18 mouse cellular contexts compared by ENCODE assay signal in genomic region chr17:15815312-15816018, GRCm38 (mm10). TPM values are rescaled to one million over a fixed set of nuclear protein-coding genes. Genes with fewer than 3 reads are reported as not detected.
DNase-seq lines count a peak whose midpoint lies in the region; ATAC-seq lines count a peak whose summit lies in the region.
"Had no signal": no experiment of that assay in that cellular context is flagged by ENCODE, and none has a peak within 500 bp of the region (broad histone marks: within the 10 kb centered on the region; RNA-seq: fewer than 3 reads in every experiment).

No protein-coding gene starts in this region.

- H3K27me3 ChIP-seq in hindbrain, embryonic 14.5 days (ENCODE audit: control insufficient read depth, insufficient read depth, low read length), result no peaks in the 10 kb centered on the region
- H3K27me3 ChIP-seq in hindbrain, embryonic 12.5 days, result no peaks in the 10 kb centered on the region
- H3K27me3 ChIP-seq: forebrain, embryonic 15.5 days; heart, embryonic 13.5 days had no signal

- H3K36me3 ChIP-seq in hindbrain, embryonic 14.5 days (replicated peaks; ENCODE audit: control insufficient read depth, insufficient read depth), result peaks cover 48% of the 10 kb centered on the region
- peaks cover 39% of the 10 kb centered on the region for H3K36me3 ChIP-seq in hindbrain, embryonic 12.5 days

- H3K27ac ChIP-seq in hindbrain, embryonic 14.5 days, result no peak overlapping the region
- H3K27ac ChIP-seq in hindbrain, embryonic 12.5 days, result no peak overlapping the region
- H3K27ac ChIP-seq: forebrain, embryonic 15.5 days had no signal

- H3K4me1 ChIP-seq in hindbrain, embryonic 14.5 days (replicated peaks; ENCODE audit: control insufficient read depth, insufficient read depth, low read length), result peaks cover 50% of the 10 kb centered on the region
- H3K4me1 ChIP-seq in hindbrain, embryonic 12.5 days, result peaks cover 71% of the 10 kb centered on the region

- DNase-seq in cerebellum, adult 9-10 months, result peak; percentile 6
- no peak for DNase-seq in cerebellum, postnatal 10 days
- DNase-seq in hindbrain, embryonic 14.5 days (ENCODE audit: low spot score), result no peak
- DNase-seq in A20 (ENCODE audit: low read depth, low spot score), result peak; percentile 19
- DNase-seq in induced T-regulatory cell, adult 2 months (ENCODE audit: low read depth), result peak; percentile 26
- DNase-seq in spleen, postnatal 36 days (ENCODE audit: low spot score in 2 of 2), result no peak
- no peak for DNase-seq in yolk sac, embryonic 10.5 days (ENCODE audit: low spot score)
- DNase-seq: adrenal gland, postnatal 10 days; cerebellum, adult 11 months; cerebellum, adult 8-10 months; cerebellum, postnatal 36 days; gastrocnemius, postnatal 14 days; heart, postnatal 4 days had no signal

- WGBS in hindbrain, embryonic 14.5 days, result 89% methylated on average over 10 of the region's 10 CpGs
- WGBS in hindbrain, embryonic 12.5 days, result 90% methylated on average over 10 of the region's 10 CpGs

- no peak overlapping the region for H3K9ac ChIP-seq in hindbrain, embryonic 14.5 days
- no peak overlapping the region for H3K9ac ChIP-seq in hindbrain, embryonic 12.5 days
- H3K9ac ChIP-seq: forebrain, embryonic 15.5 days; heart, embryonic 13.5 days had no signal

- no peak for ATAC-seq in hindbrain, embryonic 14.5 days (ENCODE audit: low FRiP score)
- ATAC-seq in hindbrain, embryonic 12.5 days (ENCODE audit: low FRiP score), result no peak
- ATAC-seq: forebrain, embryonic 15.5 days; hindbrain, embryonic 16.5 days had no signal

- no peaks in the 10 kb centered on the region for H3K9me3 ChIP-seq in hindbrain, embryonic 14.5 days (ENCODE audit: control insufficient read depth, low read length)
- no peaks in the 10 kb centered on the region for H3K9me3 ChIP-seq in hindbrain, embryonic 12.5 days (replicated peaks)
- H3K9me3 ChIP-seq: forebrain, embryonic 15.5 days; heart, embryonic 13.5 days had no signal

- H3K4me3 ChIP-seq in hindbrain, embryonic 14.5 days (replicated peaks; ENCODE audit: low read length), result no peak overlapping the region
- H3K4me3 ChIP-seq in hindbrain, embryonic 12.5 days, result no peak overlapping the region
- H3K4me3 ChIP-seq: erythroblast, embryonic 14.5 days; forebrain, embryonic 15.5 days; heart, embryonic 13.5 days had no signal

- H3K4me2 ChIP-seq in hindbrain, embryonic 14.5 days (replicated peaks), result 0 out of 2 replicates have a peak overlapping the region, but pooled peaks have one; percentile 2
- H3K4me2 ChIP-seq in hindbrain, embryonic 12.5 days (replicated peaks), result no peak overlapping the region
- H3K4me2 ChIP-seq: forebrain, embryonic 15.5 days; heart, embryonic 13.5 days had no signal

RNA-seq across cellular contexts. Expression of gene Rgmb, which starts 15.4 kb away (rescaled TPM):
- polyA plus RNA-seq in hindbrain, embryonic 14.5 days (2014; fragmentation: Nextera tagmentation; extraction: Ambion mirVana), result 95.0 and 100.0 TPM in 2 replicates
- 140 and 156 TPM in 2 replicates for polyA plus RNA-seq in hindbrain, embryonic 12.5 days (2016; fragmentation: Nextera tagmentation; extraction: Ambion mirVana)
- polyA plus RNA-seq: erythroblast, embryonic 14.5 days had no signal

Comparison
In these comparisons a context has a peak if more than half of its experiments do, and no peak if none do; other contexts are left out.
1. DNase-seq: peak in cerebellum, adult 9-10 months (single experiment), A20 (single experiment) and induced T-regulatory cell, adult 2 months (single experiment); none in cerebellum, postnatal 10 days (0 of 2), hindbrain, embryonic 14.5 days (single experiment), spleen, postnatal 36 days (0 of 2) and yolk sac, embryonic 10.5 days (single experiment).